Mouse (Mus musculus) embryonic fibroblast, embryonic 13.5 days (primary cell): ENCODE data around the gene Cabp4. TPM values are rescaled to one million over a fixed set of nuclear protein-coding genes. Genes with fewer than 3 reads are reported as not detected.

Source experiments
- H3K27ac ChIP-seq: 2 replicates; pipeline ENCODE4 v1.5.1; 2012; ENCODE audit warnings: low read length, control low read depth, inconsistent platforms; ENCODE audit not compliant: insufficient read depth
- H3K4me1 ChIP-seq: 2 replicates; pipeline ENCODE4 v1.6.1; 2011; ENCODE audit warnings: low read length; ENCODE audit not compliant: control insufficient read depth, insufficient read depth
- H3K4me3 ChIP-seq: 2 replicates; pipeline ENCODE4 v1.5.1; 2011; ENCODE audit warnings: mild to moderate bottlenecking, control low read depth, low read length; ENCODE audit not compliant: insufficient read depth
- CTCF ChIP-seq: IDR thresholded peaks from 2 replicates; pipeline ENCODE4 v1.5.1; 2011; ENCODE audit warnings: mild to moderate bottlenecking, control low read depth, low read length, moderate library complexity, borderline replicate concordance; ENCODE audit not compliant: insufficient read depth
- POLR2A ChIP-seq: IDR thresholded peaks from 2 replicates; pipeline ENCODE4 v1.6.1; 2011; ENCODE audit warnings: low read depth, mild to moderate bottlenecking, control low read depth, low read length, moderate library complexity
- polyA plus RNA-seq: library from polyadenylated mRNA; stranded (reverse); fragments of >200 nt; gene quantifications from 2 replicates; pipeline ENCODE4 v1.2.4, GENCODE M21; 2011; ENCODE audit warnings: low read depth; ENCODE audit not compliant: missing spikeins, insufficient read length

Gene Cabp4
- polyA plus RNA-seq, 1 experiment, result not detected

- peak; percentile 81 for TF ChIP-seq POLR2A
- TF ChIP-seq CTCF, result no peak
- Histone ChIP-seq H3K27ac (no peak within 1 kb of the TSS), H3K4me3 (peak within 1 kb of the TSS; percentile 88)
Measured at GRCm38 (mm10) chr19:4148491-4148806, 4.6 kb upstream of the Cabp4 start, which contains the start of gene Coro1b. Gene Coro1b, plus strand, starts transcription at chr19:4148619.

GRCm38 (mm10) chr19:4147782-4148490 lies 4.1 kb upstream of the Cabp4 start:
- no peaks in the 10 kb centered on the region for H3K4me1 ChIP-seq
- peak overlapping the region; percentile 17; the same call in 1 of the 2 replicates for H3K4me3 ChIP-seq
- TF ChIP-seq POLR2A (no peak), CTCF (no peak)
- no peak overlapping the region for H3K27ac ChIP-seq

More at GRCm38 (mm10) chr19:4148491-4148806, 4.6 kb upstream of the Cabp4 start, which contains the start of gene Coro1b:
- no peaks in the 10 kb centered on the region for H3K4me1 ChIP-seq

DNA sequence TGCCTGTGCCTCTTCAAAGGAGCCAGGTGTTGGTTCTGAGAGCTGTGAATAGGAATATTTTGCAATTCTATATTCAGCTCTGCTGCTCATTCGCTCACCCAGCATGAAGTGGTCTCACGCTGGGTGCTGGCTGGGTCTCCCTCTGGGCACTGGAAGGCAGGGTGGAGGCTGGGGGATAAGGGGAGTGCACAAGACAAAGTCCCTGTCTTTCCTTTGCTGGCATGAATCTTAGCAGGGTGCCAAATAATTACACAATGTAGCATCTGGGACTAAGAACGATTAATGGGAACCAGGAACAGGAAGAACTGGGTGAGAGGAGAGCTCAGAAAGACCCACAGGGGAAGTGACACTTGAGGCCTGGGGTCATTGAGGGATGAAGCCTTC lies 3.2 kb upstream of the Cabp4 start:
- no peak overlapping the region for H3K27ac ChIP-seq
- H3K4me3 ChIP-seq, result no peak overlapping the region
- no peaks in the 10 kb centered on the region for H3K4me1 ChIP-seq
- no peak for TF ChIP-seq POLR2A
- TF ChIP-seq CTCF, result no peak

- no peak overlapping the region for H3K4me3 ChIP-seq
- H3K4me1 ChIP-seq, result no peaks in the 10 kb centered on the region
- no peak overlapping the region for H3K27ac ChIP-seq
- TF ChIP-seq POLR2A (no peak), CTCF (no peak)
Measured at GRCm38 (mm10) chr19:4146366-4147021, 2.7 kb upstream of the Cabp4 start.

- no peak overlapping the region for H3K4me3 ChIP-seq
- H3K4me1 ChIP-seq, result no peaks in the 10 kb centered on the region
- H3K27ac ChIP-seq, result no peak overlapping the region
- TF ChIP-seq POLR2A (no peak), CTCF (no peak)
Measured at GRCm38 (mm10) chr19:4145936-4146335, 2.1 kb upstream of the Cabp4 start.

DNA sequence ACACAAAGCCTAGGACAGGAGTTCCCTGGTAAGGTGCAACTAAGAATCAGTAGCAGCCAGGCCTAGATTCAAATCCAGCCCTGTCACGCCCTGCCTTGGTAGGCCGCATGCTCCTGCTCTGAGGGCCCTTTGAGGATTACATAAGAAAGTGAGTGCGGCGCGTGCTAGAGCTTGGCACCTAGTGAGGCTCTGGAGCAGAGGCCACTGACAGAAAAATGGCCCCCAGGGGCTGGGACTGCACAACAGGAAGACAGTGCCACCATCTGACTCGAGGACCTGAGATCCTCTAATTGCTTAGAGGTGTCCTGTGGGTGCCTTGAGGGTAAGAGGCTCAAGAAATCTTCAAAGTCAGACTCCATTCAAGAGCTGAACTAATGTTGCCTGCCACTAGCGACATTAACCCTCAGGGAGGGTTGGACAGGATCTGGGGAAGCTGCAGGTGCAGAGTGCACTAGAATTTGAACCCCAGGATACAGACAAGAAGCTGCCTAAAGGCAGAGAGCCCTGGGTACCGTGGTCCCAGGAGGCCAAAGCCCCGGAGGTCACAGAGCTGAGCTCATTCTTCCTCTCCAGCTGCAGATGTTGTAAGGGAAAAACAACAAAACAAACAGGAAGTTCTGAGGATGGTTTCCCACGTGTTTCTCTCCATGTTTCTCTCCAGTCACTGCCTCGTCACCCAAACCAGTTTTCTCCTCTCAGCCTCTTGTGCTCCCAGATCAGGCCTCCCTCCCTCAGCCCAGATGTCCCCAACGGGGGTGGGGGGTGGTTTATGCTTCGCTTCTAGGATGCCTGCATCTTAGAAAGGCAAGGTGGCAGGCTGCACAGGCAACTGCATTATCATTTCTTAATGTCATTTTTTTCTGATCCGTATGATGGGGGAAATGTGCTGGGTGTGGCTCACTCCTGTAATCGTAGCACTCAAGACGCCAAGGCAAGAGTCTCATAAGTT lies 991 bp upstream of the Cabp4 start:
- TF ChIP-seq CTCF (no peak), POLR2A (no peak)
- Histone ChIP-seq H3K4me1 (no peaks in the 10 kb centered on the region), H3K27ac (no peak overlapping the region), H3K4me3 (no peak overlapping the region)

- Histone ChIP-seq H3K4me1 (no peaks in the 10 kb centered on the region), H3K27ac (no peak overlapping the region), H3K4me3 (no peak overlapping the region)
- no peak for TF ChIP-seq POLR2A
- no peak for TF ChIP-seq CTCF
Measured at GRCm38 (mm10) chr19:4142416-4143173, 1.2 kb downstream of the Cabp4 start.

GRCm38 (mm10) chr19:4140147-4140546 lies 3.7 kb downstream of the Cabp4 start:
- Histone ChIP-seq H3K4me3 (no peak overlapping the region), H3K27ac (no peak overlapping the region), H3K4me1 (no peaks in the 10 kb centered on the region)
- TF ChIP-seq CTCF (no peak), POLR2A (no peak)

- Histone ChIP-seq H3K4me1 (peaks cover 2% of the 10 kb centered on the region; the same call in 1 of the 2 replicates), H3K27ac (no peak within 1 kb of the TSS), H3K4me3 (no peak within 1 kb of the TSS)
- TF ChIP-seq CTCF (no peak), POLR2A (no peak)
Measured at GRCm38 (mm10) chr19:4139446-4139845, 4.4 kb downstream of the Cabp4 start, which contains the start of gene Gpr152. Gene Gpr152, plus strand, starts transcription at chr19:4139787.
